Mouse (Mus musculus) midbrain, embryonic 11.5 days (tissue): Measurements from ENCODE around the gene Pom121l2. TPM values are rescaled to one million over a fixed set of nuclear protein-coding genes. Genes with fewer than 3 reads are reported as not detected.

ENCODE experiments used
- ATAC-seq: fragments of 200-750 bp; cut with Nextera tagmentation; 2 replicates; pipeline ENCODE4 v1.8.0; 2017; ENCODE audit warnings: moderate TSS enrichment, moderate library complexity; ENCODE audit not compliant: low FRiP score
- DNase-seq: peaks from one replicate; pipeline ENCODE4 v3.0.0; 2015; ENCODE audit warnings: low spot score; ENCODE audit errors: missing footprints
- H3K27ac ChIP-seq: fragments of 300-500 bp; sonication (generic); 2 replicates; pipeline ENCODE4 v1.5.1; 2014; ENCODE audit warnings: low read depth, low read length
- H3K27me3 ChIP-seq: fragments of 300-500 bp; sonication (generic); 2 replicates; pipeline ENCODE4 v1.6.1; 2014; ENCODE audit warnings: mild to moderate bottlenecking, low read length, moderate library complexity, mixed read lengths; ENCODE audit not compliant: control insufficient read depth, insufficient read depth
- H3K36me3 ChIP-seq: fragments of 300-500 bp; sonication (generic); 2 replicates; pipeline ENCODE4 v1.6.1; 2014; ENCODE audit warnings: mild to moderate bottlenecking, low read length, moderate library complexity, mixed read lengths; ENCODE audit not compliant: control insufficient read depth, insufficient read depth
- H3K4me1 ChIP-seq: fragments of 300-500 bp; sonication (generic); 2 replicates; pipeline ENCODE4 v1.6.1; 2014; ENCODE audit warnings: low read length; ENCODE audit not compliant: control insufficient read depth, insufficient read depth
- H3K4me2 ChIP-seq: fragments of 300-500 bp; sonication (generic); 2 replicates; pipeline ENCODE4 v1.6.1; 2014; ENCODE audit warnings: mild to moderate bottlenecking, moderate library complexity
- H3K4me3 ChIP-seq: fragments of 300-500 bp; sonication (generic); 2 replicates; pipeline ENCODE4 v1.5.1; 2014; ENCODE audit warnings: low read depth, low read length
- H3K9ac ChIP-seq: fragments of 300-500 bp; sonication (generic); 2 replicates; pipeline ENCODE4 v1.6.1; 2014; ENCODE audit warnings: low read length
- H3K9me3 ChIP-seq: fragments of 300-500 bp; sonication (generic); 2 replicates; pipeline ENCODE4 v1.6.1; 2016; ENCODE audit warnings: low read length; ENCODE audit not compliant: control insufficient read depth
- WGBS: fragments of 180-500 bp; shearing (Covaris S2); extraction: QIAGEN DNeasy Blood & Tissue Kit; methylation state at CpG from one replicate; pipeline ENCODE4 v1.1.7; 2014; 5-methylcytosine and 5-hydroxymethylcytosine counted together
- polyA plus RNA-seq: library from polyadenylated mRNA; unstranded; fragments of >200 nt; fragmentation: Nextera tagmentation; extraction: Ambion mirVana; gene quantifications from 2 replicates; pipeline ENCODE4 v1.2.1, GENCODE M21; 2014

The Pom121l2 gene
- polyA plus RNA-seq, 1 experiment from 2014 or later: not detected

DNA sequence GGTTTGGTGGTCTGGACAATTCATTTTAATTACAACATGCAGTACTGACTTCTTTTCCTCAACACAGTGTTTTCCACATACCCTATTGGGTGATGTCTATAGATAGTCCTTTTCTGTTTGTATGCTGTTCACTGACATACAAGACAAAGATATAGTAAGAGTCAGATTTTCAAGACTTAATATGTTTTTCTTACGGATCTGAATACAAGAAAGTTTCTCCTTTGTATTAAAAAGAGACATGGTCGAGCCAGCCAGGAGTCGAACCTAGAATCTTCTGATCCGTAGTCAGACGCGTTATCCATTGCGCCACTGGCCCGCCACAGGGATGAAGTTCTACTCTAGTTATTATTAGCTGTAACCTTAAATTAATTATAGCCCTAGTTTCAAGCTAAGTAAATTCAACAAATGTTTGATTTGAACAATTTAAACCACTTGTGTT, 39.9 kb downstream of the Pom121l2 start:
- DNase-seq: peak; percentile 99
- Histone ChIP-seq H3K9ac (peak overlapping the region; percentile 59; the same call in 1 of the 2 replicates), H3K27ac (no peak overlapping the region), H3K4me2 (peak overlapping the region; percentile 61), H3K4me1 (peaks cover 3% of the 10 kb centered on the region; the same call in 1 of the 2 replicates), H3K36me3 (no peaks in the 10 kb centered on the region), H3K9me3 (no peaks in the 10 kb centered on the region), H3K27me3 (peaks cover 22% of the 10 kb centered on the region), H3K4me3 (peak overlapping the region; percentile 38)
- WGBS: 0% methylated on average over 8 of the region's 8 CpGs
- peak; percentile 70 for ATAC-seq

DNA sequence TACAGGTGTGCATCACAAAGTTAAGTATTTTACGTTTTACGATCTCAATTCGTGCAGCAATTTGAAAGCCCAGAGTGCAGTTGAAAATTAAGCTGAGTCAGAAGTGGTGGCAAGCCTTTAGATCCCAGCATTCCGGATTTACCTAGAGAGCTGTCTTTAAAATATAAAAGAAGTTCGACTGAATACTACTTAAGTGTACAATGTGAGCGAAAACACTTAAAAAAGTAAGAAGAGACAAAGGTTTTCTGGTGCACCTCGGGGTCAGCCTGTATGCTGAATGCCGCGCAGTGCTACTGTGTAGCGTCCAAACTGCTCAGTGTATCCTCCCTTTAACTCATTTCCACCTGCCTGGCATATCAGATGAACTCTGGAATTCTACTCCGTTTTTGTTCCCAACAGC, 40.6 kb downstream of the Pom121l2 start:
- peak; percentile 95 for DNase-seq
- no peak overlapping the region for H3K27ac ChIP-seq
- H3K36me3 ChIP-seq: no peaks in the 10 kb centered on the region
- H3K4me1 ChIP-seq: peaks cover 3% of the 10 kb centered on the region; the same call in 1 of the 2 replicates
- WGBS: under 1% methylated on average over 11 of the region's 11 CpGs
- peak overlapping the region; percentile 61 for H3K4me2 ChIP-seq
- peak overlapping the region; percentile 37 for H3K4me3 ChIP-seq
- no peaks in the 10 kb centered on the region for H3K9me3 ChIP-seq
- H3K27me3 ChIP-seq: peaks cover 17% of the 10 kb centered on the region
- peak overlapping the region; percentile 59; the same call in 1 of the 2 replicates for H3K9ac ChIP-seq
- ATAC-seq: peak; percentile 18; the same call in 1 of the 2 replicates

DNA sequence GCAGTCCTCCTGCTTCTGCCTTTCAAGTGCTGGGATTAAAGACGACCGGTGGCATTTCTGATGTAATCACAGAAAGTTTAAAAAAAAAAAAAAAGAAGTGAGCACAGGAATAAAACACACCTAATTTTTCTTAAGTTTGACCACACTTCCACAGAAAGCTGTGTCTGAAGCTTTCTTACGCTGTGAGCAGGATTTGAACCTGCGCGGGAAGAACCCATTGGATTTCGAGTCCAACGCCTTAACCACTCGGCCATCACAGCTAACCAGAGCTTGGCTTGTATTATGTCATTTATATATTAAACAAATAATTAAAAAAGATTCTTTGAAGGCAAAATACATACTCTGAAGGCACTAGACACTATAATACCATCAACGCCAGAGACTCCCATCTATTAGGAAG, 41.2 kb downstream of the Pom121l2 start:
- Histone ChIP-seq H3K9ac (peak overlapping the region; percentile 59; the same call in 1 of the 2 replicates), H3K27me3 (peaks cover 17% of the 10 kb centered on the region), H3K4me3 (peak overlapping the region; percentile 37), H3K9me3 (no peaks in the 10 kb centered on the region), H3K4me1 (peaks cover 3% of the 10 kb centered on the region; the same call in 1 of the 2 replicates), H3K27ac (no peak overlapping the region), H3K36me3 (no peaks in the 10 kb centered on the region), H3K4me2 (peak overlapping the region; percentile 61)
- ATAC-seq (peak; percentile 82), DNase-seq (peak; percentile 99)
- under 1% methylated on average over 9 of the region's 9 CpGs for WGBS

DNA sequence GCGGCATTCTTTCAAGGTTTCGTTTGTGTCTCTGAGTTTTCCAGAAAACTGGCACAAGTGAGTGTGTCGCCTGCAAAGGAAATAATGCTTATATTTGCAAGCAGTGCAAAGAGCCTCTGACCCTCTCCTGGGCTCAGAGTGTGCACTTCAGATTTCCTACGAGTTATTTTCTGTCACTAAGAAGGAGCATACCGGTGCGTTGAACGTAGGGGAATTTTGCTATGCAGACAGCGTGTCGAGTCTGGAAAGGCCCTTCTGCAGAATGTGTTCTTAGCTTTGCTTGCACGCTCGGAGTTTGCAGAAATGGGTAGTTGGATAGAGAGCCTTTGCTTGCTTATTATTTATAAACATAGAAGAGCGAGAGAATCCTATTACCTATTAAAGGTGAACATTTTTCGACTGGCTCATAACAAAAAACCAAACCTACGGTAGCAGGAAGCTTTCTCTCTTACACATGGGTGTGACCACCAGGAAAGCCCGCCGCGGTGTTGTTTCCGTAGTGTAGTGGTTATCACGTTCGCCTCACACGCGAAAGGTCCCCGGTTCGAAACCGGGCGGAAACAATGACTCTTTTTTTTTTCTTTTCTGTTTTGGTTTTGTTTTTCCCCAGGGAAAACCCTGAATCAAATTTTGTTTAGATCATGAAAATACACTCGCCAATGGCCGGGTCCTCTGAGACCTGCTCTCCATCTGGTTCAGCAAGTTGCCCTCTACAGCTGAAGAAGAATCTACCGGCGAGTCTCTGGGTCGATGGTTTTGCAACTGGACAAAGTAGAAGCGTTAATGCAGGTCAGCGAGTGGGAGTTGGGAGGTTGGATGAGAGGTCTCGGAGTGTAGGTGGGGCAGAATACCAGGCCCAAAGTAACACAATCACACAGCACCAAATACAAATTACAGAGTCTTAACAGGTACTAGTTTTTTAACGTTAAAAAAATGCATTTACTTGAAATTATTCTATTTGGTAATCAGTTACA, 45.4 kb downstream of the Pom121l2 start:
- ATAC-seq (0 out of 2 replicates have a peak, but pooled peaks have one; percentile 56), DNase-seq (peak; percentile 100)
- Histone ChIP-seq H3K36me3 (no peaks in the 10 kb centered on the region), H3K9ac (peak overlapping the region; percentile 63), H3K27me3 (no peaks in the 10 kb centered on the region), H3K27ac (no peak overlapping the region), H3K4me1 (no peaks in the 10 kb centered on the region; the same call in 1 of the 2 replicates), H3K4me2 (peak overlapping the region; percentile 63), H3K4me3 (peak overlapping the region; percentile 46), H3K9me3 (no peaks in the 10 kb centered on the region)
- 2% methylated on average over 35 of the region's 35 CpGs for WGBS

DNA sequence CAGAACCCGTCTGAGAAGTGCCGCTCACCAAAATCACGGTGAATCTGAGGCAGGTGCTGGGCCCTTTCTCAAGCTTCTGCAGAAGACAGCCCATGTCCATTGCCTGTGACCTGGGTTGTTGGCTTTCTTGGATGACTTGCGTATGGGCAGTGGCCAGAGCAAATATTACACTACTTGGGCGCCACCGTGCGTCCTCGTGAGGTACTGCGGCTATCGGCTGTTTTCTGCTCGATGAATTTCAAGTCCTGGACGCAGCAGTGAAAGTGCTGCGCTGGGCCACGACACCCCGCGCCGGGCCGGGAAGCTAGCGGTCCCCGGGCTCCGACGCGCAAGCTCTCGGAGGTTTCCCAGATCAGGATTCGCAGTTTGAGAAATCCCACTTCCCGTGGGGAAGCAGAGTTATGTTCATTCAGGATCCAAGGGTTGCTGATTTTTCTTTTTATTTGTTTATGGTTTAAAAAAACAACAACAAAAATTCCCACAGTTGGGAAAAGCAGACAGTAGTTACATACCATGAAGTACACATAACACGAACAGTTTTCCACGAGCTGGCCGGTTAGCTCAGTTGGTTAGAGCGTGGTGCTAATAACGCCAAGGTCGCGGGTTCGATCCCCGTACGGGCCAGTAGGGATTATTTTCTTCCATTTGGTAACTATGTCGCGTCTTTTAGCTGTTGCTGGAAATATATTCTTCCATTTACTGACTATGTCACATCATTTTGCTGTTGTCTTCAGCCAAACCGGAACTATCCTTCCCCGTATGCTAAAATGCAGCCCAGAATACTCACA, 47.9 kb downstream of the Pom121l2 start:
- DNase-seq (peak; percentile 100), ATAC-seq (peak; percentile 88)
- peak overlapping the region; percentile 54 for H3K27ac ChIP-seq
- H3K4me2 ChIP-seq: peak overlapping the region; percentile 55
- H3K4me1 ChIP-seq: no peaks in the 10 kb centered on the region; the same call in 1 of the 2 replicates
- no peaks in the 10 kb centered on the region for H3K27me3 ChIP-seq
- H3K36me3 ChIP-seq: no peaks in the 10 kb centered on the region
- peak overlapping the region; percentile 46 for H3K4me3 ChIP-seq
- no peaks in the 10 kb centered on the region for H3K9me3 ChIP-seq
- peak overlapping the region; percentile 67 for H3K9ac ChIP-seq
- under 1% methylated on average over 40 of the region's 40 CpGs for WGBS

DNA sequence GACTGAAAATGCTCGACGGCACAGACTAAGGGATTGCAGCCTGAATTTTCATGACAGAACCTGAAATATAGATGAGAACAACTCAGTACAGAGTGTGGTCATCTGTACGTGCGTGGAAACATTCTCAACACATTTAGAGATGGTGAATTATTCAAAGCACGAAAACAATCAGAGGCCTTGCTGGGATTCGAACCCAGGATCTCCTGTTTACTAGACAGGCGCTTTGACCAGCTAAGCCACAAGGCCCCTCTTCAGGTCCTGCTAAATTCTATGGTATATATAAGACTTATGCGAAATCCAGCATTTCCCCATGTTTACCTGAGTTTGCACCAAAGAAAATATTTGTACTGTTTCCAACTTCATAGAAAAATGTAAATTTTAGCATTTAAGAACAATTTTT, 48.9 kb downstream of the Pom121l2 start:
- 28% methylated on average over 8 of the region's 8 CpGs for WGBS

DNA sequence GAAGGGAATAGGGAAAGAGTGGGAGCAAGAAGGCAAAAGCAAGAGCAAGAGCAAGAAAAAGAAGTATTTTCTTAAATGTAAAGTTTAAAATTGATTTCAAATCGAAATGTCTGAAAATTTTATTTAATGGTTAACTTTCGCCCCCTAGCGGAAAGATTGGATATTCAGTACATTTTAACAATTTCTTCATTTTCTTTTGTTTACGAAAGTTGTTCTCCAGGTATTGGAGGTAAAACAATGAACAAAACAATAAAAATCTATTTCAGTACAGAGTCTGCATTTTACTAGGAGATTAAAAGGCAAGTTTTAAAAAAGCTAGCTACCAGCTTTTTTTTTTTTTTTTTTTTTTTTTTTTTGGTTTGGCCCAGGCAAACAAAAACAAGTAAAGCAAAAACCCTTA, 49.5 kb downstream of the Pom121l2 start:
- no peak for ATAC-seq
- WGBS: 23% methylated on average over 4 of the region's 4 CpGs
- Histone ChIP-seq H3K27ac (no peak overlapping the region), H3K9me3 (no peaks in the 10 kb centered on the region), H3K4me3 (no peak overlapping the region), H3K4me2 (no peak overlapping the region), H3K27me3 (no peaks in the 10 kb centered on the region), H3K36me3 (no peaks in the 10 kb centered on the region), H3K4me1 (peaks cover 4% of the 10 kb centered on the region; the same call in 1 of the 2 replicates), H3K9ac (no peak overlapping the region)
- DNase-seq: peak; percentile 94

More for the DNA sequence above, 48.9 kb downstream of the Pom121l2 start:
- Histone ChIP-seq H3K36me3 (no peaks in the 10 kb centered on the region), H3K9me3 (no peaks in the 10 kb centered on the region), H3K9ac (no peak overlapping the region), H3K4me2 (no peak overlapping the region; the same call in 1 of the 2 replicates), H3K4me1 (peaks cover 4% of the 10 kb centered on the region; the same call in 1 of the 2 replicates), H3K4me3 (no peak overlapping the region), H3K27ac (no peak overlapping the region), H3K27me3 (no peaks in the 10 kb centered on the region)
- no peak for ATAC-seq
- peak; percentile 94 for DNase-seq

DNA sequence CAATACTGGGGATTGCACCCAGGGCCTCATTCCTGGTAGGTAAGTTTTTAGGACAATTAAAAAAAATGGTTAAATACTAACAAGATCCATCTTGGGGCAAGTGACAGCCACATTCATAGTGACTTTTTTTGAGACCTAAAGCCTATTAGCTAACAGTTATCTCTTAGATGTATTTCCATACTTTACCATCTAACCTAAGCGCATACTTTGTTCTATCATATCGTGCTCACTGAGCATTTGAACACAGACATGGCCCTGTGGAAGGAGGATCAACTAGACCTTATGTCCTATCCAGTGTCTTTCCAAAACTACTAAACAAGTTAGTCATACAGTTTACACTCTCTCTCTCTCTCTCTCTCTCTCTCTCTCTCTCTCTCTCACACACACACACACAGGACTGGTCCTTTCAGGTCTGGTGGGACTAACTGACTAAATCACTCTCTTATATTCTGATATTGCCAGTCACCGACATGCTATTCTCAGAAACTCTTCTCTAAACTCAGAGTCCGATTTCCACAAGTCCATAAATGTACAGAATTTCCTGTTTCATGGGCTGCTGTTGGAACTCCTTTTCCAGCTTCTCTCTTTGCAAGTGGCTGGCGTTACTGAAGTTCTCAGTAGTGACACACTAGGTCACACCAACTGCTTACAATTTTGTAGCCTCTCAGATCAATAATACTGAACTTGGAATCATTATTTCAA, 52.9 kb downstream of the Pom121l2 start:
- H3K4me3 ChIP-seq: peak overlapping the region; percentile 38
- ATAC-seq (no peak), DNase-seq (peak; percentile 90)
- H3K9me3 ChIP-seq: no peaks in the 10 kb centered on the region
- H3K36me3 ChIP-seq: no peaks in the 10 kb centered on the region
- peak overlapping the region; percentile 86 for H3K9ac ChIP-seq
- no peaks in the 10 kb centered on the region for H3K27me3 ChIP-seq
- 61% methylated on average over 5 of the region's 5 CpGs for WGBS
- H3K27ac ChIP-seq: peak overlapping the region; percentile 83
- peaks cover 11% of the 10 kb centered on the region for H3K4me1 ChIP-seq
- peak overlapping the region; percentile 65 for H3K4me2 ChIP-seq
